Mouse (Mus musculus) embryo, embryonic 9.5 days (tissue): ENCODE measurements around the gene Fgfr2.

Experiments used
- DNase-seq: peaks from one replicate; pipeline ENCODE4 v3.0.0-alpha.2; 2017; ENCODE audit errors: extremely low spot score

Gene Fgfr2

DNA sequence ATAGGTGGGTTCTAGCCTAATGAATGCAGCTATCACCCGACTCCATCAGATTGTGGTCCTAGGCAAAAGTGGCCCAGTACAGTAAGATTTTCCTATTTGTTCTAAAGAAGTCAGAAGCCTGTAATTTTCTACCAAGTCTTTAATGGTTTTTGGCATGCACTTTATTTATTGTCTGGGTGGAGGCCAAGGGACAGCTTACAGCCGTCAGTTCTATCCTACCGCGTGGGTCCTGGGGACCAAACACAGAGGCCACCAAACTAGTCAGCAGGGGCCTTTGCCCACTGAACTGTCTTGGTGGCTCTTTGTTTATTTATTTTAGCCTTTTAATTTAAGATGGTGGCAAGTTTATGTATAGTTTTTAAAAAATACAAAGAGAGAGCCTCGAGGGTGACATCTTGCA, 2544.5 kb downstream of the Fgfr2 start:
- no peak for DNase-seq

DNA sequence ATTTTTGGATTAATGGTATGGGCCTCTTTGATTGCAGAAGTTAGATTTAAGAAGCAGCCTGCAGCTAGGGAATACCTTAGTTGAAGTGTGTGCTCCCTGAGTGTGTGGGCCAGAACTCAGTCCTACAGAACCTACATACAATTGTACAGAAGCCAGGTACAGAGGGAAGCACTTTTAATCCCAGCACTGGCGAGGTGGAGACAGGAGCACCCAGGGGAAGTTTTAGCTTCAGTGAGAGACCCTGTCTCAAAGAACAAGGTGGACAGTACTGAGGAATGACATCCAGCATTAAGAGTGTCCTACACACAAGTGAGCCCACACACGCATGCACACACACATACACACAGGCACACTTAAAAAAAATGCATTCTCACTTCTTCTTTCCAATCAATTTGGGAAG, 2545.1 kb downstream of the Fgfr2 start:
- no peak for DNase-seq

DNA sequence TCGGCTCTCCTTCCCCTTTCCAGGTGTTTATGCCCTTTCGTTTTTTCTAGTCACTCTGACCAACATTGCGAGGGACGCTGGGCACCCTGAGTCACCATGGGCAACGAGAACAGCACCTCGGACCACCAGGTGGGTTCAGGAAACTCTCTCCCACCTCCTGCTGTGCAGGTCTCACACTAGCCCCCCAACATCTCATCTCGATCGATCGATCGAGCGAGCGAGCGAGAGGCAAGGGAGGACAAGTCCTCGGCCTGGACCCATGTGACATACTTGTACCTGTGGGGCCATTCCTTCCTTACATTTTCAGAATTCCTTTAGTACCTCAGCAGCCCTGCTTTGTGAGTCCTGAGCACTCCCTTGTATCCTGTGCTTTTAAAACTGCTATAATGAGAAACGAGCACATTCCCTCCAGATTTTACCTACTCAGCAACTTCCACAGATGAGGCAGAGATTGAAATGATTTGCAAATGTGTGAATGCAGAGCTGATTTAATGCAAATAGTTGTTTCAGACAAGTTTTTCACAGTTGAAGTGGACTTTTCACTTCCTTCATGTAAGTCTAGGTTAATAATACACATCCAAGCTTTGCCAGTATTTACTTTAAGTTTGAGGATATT, 2545.7 kb downstream of the Fgfr2 start, which contains the start of gene Tacc2:
Gene Tacc2 (plus strand): TSS at position 51 of the 616 bp plus-strand sequence.
- no peak for DNase-seq

DNA sequence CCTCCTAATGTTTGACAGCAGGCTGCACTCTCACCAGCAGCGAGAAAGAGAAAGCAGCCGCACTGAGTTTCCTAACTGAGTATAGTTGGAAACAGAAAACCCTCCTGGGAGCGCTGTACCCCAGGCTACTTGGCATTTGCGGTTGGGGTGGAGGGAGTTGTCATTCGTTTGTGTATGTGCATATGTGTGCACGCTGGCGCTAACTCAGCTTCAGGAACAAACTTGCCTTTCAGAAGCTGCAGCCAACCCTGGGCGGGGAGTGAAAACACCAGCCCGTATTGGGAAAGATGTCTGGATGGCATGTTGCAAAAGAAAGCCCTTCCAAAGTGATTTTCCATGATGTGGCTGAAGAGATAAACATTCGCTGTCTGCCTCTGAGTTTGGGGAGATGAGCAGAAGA, 2546.2 kb downstream of the Fgfr2 start:
- no peak for DNase-seq

DNA sequence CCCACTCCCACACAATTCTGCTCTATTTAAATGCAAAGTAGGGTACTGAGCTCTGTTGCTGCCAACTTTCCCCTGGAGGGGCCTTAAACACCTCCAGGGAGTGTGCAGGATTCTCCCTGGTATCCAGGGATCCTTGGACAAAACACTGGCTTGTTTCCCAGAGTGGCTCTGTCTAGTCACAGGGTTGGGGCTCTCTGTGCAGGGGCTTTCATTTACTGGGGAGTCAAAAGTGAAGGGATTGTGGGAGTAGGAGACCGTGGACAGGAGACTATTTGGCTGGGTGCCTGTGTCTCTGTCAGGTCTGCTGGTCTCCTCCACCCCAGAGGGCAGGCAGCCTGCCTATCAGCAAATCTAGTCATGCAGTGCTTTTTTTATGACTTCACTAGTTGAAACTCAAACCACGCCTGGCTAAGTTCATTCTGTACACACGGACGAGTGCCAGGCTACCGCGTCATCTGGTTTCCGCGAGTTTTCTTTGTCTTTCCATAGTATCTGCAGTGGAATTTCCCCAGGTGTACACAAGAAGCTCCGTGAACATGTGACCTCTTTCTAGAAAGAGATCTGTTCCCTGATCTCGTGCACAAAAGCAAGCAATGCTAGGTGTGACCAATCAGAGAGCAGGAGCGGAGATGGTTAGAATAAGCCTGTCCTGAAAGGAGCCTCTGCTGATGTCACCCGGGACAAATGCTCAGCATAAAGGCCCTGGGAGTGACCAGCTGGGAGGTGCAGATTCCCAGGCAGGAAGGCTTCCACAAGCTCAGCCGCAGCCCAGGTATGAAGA, 2548.7 kb downstream of the Fgfr2 start:
- no peak for DNase-seq

DNA sequence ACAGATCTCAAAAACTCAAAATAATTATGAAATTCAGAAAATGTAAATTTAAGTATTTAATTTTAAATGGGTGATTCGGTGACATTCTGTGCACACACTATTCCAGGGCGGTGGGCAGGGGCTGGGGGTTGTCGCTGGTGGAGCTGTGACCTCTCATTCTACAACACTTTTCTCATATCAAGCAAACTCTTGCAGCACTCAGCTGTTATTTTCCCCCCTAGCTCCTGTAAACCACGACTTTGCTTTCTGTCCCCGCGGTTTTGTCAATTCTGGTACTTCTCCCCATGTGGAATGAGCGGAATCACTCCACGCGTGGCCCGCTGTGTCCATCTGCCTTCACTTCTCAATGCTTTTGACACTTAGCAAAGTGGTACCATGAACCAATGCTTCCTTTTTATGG, 2549.4 kb downstream of the Fgfr2 start:
- DNase-seq: no peak

DNA sequence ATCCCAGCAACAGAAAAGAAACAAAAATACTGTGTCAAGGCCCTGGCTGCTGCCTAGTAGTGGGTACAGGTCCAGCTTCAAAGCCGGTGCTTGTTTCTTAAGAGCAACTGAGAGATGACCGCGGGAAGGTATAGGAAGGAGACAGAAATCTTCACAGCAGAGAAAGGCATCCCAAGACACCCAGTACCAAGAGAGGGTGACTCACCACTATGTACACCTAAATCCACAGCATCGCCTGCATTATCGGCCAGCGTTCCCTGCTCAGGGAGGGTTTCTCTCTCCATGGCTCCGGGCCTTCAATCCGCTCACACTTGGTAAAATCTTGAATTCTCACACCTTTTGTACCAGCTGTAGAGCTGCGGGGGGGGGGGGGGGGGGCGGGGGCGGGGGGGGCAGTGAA, 2550.3 kb downstream of the Fgfr2 start, which contains the start of gene Nsmce4a:
Gene Nsmce4a (minus strand): TSS at position 298 of the 400 bp plus-strand sequence.
- DNase-seq: no peak

DNA sequence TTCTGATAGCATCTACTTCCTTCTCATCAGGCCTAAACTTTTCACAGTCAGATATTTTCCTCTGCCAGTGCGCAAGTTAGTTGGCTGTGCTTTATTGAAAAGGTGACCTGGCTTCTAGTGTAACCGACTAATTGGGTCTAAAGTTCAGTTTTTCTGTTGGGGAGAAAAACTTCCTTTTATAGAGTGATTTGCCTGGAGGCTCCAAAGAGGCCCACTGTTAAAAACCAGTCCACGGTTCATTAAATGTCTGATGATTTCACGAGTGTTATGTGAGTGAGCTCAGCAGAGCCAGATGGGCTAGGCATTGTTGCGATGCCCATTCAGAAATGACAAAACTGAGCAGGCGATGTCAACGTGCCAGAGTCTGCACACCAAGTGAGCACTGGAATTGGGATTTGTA, 2552.7 kb downstream of the Fgfr2 start:
- DNase-seq: no peak

DNA sequence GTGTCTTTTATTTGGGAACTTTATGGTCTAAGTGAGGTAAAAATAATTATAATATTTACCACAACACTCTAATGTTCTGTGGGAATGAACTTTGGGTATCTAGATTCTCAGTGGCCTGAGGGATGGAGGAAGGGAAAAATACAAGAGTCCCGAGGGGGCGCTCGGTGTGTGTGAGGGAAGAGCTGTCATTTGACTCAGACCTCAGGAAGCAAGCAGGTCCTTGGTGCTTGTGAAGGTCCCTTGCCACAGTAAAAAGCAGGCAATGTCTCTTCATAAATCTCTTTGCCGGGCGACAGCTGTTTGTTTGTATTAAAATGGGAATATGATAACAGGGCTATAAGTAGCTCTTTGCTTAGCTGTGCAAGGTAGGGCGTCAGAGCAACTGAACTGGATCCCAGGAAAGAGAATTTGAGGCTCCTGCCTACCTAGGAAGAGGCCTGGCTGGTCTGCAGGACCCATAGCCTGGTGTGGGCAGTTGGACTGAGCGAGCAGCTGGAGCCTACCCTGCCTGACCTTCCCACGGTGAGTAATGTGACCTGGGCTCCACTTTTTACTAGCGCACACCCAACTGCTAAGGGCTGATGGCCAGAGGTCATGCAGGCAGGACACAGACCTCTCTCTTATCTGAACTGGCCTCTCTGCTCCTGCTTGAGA, 2554.2 kb downstream of the Fgfr2 start:
- no peak for DNase-seq

DNA sequence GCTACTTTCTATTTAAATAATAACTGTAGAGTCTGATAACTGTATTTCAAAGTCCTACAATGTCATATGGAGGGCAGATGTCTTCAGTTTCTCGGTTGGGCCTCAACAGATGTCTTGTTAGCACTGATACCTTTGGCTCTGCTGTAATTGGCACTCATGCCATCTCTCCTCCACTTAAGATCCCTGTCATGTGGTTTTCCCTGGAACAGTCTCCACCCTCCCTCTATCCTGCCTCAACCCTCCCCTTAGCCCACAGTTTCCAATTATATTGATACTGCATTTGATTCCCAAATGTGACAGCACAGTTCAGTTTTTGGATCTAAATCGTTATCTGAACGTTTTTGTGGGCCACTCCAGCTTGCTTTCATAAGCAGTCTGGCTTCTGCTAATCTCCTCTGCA, 2558.6 kb downstream of the Fgfr2 start:
- no peak for DNase-seq

DNA sequence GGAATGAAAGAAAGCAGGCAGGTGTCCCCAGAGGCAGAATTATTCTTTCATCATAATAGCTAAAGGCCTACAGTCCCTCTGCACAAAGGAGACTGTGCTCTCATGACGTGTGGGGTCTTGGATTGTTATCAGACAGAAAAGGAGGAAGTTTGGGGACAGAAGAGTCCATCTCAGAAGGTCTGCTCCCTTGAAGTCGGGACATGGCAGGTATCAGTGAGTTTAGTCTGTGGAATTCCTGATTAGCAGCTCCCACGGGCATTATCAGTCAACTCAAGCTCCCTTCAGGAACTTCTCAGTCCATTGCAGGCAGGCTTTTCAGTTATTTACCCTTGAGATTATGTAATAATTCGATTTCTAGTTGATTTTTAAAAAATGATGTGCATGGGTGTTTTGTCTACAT, 2559.3 kb downstream of the Fgfr2 start:
- no peak for DNase-seq

DNA sequence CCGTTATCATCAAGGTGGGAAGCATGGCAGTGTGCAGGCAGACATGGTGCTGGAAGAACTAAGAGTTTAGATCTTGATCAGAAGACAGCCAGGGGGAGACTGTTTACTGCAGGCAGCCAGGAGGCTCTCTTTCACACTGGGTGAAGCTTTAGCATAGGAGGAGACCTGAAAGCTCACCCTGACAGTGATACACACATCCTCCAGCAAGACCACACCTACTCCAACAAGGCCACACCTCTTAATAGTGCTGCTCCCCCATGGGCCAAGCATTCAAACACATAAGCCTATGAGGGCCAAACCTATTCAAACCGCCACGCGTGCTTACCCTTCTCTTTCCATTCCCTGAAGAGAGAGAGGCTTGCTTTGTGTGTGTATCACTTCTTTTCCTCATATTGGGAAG, 2559.9 kb downstream of the Fgfr2 start:
- DNase-seq: no peak

DNA sequence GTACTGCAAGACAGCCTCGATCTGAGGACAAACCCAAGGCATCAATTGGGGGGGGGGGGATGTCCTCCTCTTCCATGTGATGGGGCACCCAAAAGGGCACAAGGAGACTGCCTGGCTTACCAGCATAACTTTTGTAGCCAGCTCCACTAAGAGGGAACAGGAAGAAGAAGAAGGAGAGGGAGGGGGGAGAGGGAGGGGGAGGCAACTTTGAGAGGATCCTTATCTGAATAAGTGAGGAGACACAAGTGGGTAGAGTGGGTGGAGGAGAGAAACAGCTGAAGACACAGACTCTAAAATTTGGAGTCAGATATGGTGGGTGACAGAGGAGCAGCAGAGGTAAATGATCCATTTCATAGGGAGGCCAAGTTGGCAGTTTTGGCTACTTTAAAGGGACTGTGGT, 2562.2 kb downstream of the Fgfr2 start:
- DNase-seq: no peak

DNA sequence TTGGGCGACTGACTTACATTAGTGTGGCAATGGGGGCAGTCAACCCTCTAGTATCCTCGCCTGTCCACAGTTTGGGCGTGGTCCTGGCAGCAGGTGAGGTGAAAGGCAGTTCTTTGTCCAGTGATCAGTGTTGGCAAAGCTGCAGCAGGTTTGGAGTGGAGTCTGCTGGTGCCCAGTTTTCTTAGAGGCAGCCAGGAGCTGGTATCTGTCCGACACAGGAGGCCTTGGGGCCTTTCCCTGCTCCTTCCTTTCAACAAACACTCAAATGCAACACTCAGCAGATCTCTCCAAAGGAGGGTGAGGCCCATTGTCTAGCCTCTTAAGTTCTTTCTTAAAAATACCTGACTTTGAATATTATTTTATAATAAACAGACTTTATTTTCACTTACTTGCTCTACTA, 2564.6 kb downstream of the Fgfr2 start:
- DNase-seq: no peak

DNA sequence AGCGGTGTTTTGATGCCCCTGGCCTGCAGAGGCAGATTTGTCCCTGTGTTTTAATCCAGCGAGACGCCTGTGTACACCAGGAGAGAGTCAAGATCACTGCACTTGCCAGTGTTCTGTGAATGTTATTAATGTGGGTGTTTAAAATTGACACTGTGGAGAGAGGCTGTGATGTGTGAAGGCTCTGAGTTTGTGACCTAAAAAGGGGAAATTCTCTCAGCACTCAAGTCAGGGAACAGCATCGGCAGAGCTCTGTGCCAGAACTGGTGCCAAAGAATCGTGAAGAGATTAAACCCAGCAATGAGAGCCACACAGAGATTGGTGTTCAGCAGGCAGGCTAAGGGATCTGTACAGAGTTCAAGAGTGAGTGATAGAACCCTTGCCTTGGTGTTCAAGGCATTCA, 2567.6 kb downstream of the Fgfr2 start:
- no peak for DNase-seq

DNA sequence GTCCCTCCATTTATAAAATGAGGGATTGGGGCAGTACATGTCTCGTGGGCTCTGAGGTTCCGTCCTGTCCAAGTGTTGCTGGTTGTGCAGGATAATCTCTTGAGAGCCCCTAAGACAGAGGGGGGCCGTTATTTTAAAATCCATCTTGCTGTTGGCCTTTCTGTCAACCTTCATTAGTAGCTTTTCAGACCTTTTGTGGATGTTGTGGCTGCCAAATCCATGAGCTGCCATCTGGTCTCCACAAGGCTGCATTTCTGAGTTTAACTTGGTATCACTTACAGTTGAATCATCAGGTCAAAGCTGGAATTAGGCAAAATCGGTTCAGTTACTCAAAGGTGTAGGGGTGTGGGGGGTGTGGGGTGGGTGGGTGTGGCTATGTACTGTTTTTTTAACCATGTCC, 2569.8 kb downstream of the Fgfr2 start:
- DNase-seq: no peak

DNA sequence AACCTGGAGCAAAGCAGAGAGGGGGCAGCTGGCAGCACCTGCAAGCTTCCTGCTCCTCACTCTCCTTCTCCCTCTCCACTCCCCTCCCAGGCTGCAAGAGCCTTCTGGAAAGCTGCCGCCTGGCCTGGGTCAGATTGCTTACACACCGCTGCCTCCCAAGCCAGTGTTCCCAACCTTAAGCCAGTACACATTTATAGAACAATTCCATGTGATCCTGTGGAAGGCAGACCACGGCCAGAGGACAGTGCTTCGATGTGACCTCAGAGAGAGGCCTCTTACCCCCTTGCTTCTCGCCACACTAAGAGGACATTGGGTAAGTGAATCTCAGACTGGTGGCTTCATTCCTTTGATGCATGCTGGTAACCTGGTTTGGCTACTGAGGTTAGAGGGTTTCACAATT, 2570.4 kb downstream of the Fgfr2 start:
- no peak for DNase-seq

DNA sequence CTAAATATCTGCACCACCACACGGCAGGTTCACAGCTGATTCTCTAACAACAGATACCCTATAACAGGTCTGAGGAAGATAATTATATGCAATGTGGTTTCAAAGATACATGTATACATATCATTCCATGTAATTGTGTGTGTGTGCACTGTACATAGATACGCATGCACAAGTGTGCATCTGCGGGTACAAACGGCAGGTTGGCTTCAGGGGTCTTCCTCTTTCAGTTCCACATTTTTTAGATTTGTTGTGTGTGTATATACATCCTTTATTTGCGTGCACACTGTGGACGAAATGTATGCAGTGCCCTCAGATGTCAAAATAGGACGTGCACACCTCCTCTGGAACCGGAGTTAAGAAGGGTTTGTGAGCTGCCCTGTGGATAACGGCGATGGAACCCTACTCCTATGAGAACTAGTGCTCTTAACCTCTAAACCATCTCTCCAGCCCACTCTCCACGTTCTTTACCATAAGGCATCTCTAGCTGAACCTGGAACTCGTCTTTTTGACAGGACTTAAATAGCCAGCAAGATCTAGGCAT, 2575.4 kb downstream of the Fgfr2 start:
- DNase-seq: no peak

DNA sequence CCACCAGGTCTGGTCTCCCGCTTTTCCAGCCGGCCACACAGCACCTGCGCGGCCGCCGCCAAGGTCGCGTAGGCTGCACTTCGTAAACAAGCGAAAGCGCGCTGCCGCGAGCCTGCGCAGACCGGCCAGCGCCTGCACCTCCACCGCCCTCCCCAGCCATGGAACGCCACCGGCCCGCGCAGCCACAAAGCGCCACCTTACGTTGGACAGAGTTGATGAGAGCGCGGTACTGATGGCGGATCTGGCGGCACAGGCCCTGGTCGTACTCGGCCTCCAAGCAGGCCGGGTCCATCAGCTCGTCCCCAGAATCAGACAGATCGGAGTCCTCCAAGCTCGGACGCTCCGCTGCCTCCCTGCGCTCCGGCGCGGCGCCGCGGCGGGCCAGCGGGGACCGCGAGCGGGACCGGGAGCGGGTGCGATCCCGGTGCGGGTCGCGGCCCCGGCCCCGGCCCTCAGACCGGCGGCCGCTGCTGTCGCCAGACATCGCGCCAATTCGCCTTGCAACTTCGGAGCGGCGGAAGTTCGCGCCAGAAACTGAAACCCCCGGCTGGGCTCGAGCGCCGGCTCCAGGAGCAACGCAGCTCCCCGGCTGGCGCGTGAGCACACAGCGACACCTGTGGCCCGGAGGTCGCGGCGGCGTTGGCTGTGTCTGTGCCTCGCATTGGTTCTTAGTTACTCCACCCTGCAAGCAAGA, 2576.2 kb downstream of the Fgfr2 start:
- DNase-seq: peak; percentile 95

DNA sequence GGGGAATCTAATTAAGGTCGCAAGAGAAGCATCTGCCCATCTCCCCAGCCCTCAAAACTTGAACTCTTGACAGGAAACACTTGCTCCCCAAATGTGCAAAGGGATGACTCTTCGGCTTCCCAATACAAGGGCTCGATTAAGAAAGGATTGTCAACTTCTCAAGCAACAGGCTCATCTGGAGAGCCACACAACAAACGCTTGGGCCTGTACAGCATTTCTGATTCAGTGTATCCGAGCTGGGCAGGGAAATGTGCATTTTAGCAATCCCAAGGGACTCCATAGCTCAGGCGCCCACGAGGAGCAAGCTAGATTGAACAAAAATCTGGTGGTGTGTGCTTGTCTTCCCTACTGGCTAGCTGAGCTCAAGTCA, 2576.7 kb downstream of the Fgfr2 start:
- no peak for DNase-seq

DNA sequence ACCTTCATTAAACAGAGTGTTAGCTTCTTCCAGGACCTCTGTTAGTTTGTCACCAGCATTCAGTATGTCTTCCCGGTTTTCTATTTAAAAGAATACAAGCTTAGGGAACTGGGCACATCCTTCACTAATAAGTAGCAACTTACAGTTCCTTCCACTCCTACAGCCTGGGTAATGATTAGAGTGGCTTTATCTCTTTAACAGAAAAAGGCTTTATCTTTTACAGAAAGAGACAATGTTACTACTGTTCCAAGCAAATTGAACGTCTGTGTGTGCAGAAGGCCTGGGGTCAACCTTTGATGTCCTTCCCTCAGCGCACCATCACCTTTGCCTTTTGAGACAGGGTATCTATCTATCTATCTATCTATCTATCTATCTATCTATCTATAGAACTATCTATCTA, 2577.3 kb downstream of the Fgfr2 start:
- DNase-seq: no peak

DNA sequence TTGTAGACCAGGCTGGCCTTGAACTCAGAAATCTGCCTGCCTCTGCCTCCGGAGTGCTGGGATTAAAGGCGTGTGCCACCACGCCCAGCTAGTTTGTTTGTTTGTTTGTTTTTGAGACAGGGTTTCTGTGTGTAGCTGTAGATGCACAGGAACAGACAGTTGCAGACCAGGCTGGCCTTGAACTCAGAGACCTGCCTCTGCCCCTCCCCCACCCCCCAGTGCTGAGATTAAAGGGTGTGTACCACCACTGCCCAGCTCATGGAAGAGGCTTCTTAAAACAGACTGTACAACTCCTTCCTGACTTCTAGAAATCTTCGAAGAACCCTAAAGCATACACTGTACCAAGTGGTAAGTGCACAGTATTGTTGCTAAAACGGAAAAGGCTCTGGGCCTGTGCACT, 2577.7 kb downstream of the Fgfr2 start:
- no peak for DNase-seq
